Mouse (Mus musculus): ENCODE measurements at regions not wholly inside any gene's neighbourhood (a gene's known extent, or its start where the extent isn't known, plus 50 kb on each side); places are given as distances from the start of the nearest gene placed in this dataset.
A peak's percentile ranks its signal among the peaks of the same experiment; 100 is the strongest.

DNA sequence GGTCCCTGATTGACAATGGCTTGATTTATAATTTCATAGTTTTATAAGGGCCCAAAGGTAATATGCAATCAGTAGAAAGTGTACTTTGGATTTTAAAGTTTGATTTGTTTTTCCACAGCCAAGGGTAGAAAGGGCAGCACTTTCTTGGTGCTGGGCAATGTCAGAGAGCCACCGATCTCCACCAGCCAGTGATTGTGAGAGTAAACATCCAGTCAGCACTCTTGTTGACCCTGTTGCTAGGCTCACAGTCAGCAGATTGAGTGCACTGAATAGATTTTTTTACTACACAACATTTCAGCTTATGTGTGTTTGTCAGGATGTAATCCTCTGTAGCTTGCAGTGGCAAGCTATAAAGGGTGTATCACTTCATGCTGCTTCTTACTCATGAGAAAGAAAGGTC, 176.3 kb downstream of the Ptger3 start:
- Histone ChIP-seq H3K9me3 (ENCODE audit: control insufficient read depth) (no peaks in the 10 kb centered on the region), H3K4me1 (replicated peaks; ENCODE audit: control insufficient read depth, insufficient read depth, low read length) (no peaks in the 10 kb centered on the region), H3K27me3 (replicated peaks; ENCODE audit: control insufficient read depth, insufficient read depth, low read length) (no peaks in the 10 kb centered on the region), H3K36me3 (ENCODE audit: control insufficient read depth, insufficient read depth) (no peaks in the 10 kb centered on the region), H3K4me2 (replicated peaks; ENCODE audit: low read depth) (no peak overlapping the region), H3K4me3 (ENCODE audit: low read depth, low read length) (no peak overlapping the region), H3K27ac (ENCODE audit: low read depth, low read length) (no peak overlapping the region), H3K9ac (ENCODE audit: low read depth, low read length) (no peak overlapping the region)
- WGBS: 26% methylated on average over 1 of the region's 1 CpGs
- ATAC-seq: peak; percentile 43; the same call in 1 of the 2 replicates
- TF ChIP-seq CTCF (IDR thresholded peaks at IDR 0.05; ENCODE audit: low read depth): no peak

DNA sequence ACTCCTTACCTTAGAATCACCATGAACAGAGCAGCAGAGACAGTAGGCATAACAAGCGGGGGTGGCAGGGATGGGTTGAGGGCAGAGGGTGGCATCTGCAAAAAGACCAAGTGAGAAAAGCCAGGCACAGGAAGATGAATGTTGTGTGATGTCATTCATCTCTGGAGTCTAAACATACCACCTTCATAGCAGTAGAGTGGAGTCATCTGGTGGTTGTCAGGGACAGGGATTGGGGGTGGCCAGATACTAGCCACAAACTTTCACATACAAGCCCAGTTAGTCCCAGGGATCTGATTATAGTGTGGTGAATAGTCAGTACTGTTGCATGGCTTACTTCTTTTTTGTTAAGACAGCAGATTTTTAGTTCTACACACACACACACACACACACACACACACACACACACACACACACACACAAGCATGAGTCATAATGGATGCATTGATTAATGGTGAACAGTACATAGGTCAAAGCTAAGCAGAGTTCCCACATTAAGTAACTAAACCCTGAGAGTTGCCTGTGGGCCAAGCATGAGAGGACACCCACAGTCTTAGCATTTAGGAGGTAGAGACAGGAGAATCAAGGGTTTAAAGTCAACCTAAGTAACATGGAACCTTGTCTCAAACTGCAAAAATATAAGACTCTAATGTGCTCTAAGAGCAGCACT, 173.1 kb downstream of the Ptger3 start:
- 56% methylated on average over 1 of the region's 1 CpGs for WGBS
- peak; percentile 49; the same call in 1 of the 2 replicates for ATAC-seq
- Histone ChIP-seq H3K9ac (ENCODE audit: low read depth, low read length) (no peak overlapping the region), H3K27me3 (replicated peaks; ENCODE audit: control insufficient read depth, insufficient read depth, low read length) (no peaks in the 10 kb centered on the region), H3K4me1 (replicated peaks; ENCODE audit: control insufficient read depth, insufficient read depth, low read length) (no peaks in the 10 kb centered on the region), H3K4me3 (ENCODE audit: low read depth, low read length) (no peak overlapping the region), H3K9me3 (ENCODE audit: control insufficient read depth) (no peaks in the 10 kb centered on the region), H3K36me3 (ENCODE audit: control insufficient read depth, insufficient read depth) (no peaks in the 10 kb centered on the region), H3K4me2 (replicated peaks; ENCODE audit: low read depth) (no peak overlapping the region), H3K27ac (ENCODE audit: low read depth, low read length) (no peak overlapping the region)
- TF ChIP-seq CTCF (IDR thresholded peaks at IDR 0.05; ENCODE audit: low read depth): no peak

DNA sequence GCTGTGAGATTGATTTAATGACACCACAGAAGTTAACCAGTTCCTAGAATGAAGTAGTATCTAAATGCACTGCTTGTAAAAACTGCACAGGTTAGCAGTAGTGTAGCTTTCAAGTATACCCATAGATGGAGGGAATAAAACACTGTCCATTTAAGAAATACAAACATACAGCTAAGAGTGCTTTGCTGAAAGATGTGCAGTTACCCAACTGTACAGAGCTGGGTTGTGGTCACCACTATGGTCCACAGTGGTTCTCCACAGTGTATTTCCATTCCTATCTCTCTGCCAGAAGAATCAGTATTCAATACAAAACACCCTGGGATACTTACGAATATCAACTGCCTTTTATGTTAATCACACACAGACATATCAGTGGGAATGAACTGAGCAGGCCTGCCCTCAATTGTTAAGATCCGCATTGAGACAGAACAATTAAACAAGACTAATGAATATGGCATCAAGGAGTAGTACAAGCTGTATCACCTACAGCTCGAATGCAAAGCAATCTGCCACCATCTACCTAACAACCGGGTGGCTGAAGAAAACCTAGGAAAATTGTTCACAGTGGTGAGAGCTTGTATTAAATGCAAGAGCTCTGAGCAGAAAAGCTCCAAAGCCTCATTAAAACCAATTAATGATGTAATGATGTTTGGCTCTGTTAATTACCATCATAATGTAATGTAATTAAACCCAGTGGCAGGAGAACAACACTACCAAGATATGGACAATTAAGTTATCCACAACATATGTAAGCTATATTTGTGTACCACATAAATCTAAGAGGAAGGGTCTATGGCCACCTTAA, 165.6 kb downstream of the Ptger3 start:
- H3K9ac ChIP-seq (ENCODE audit: low read depth, low read length): no peak overlapping the region
- no peak for ATAC-seq
- no peaks in the 10 kb centered on the region for H3K9me3 ChIP-seq (ENCODE audit: control insufficient read depth)
- H3K4me2 ChIP-seq (replicated peaks; ENCODE audit: low read depth): no peak overlapping the region
- no peak for TF ChIP-seq CTCF (IDR thresholded peaks at IDR 0.05; ENCODE audit: low read depth)
- 72% methylated on average over 4 of the region's 4 CpGs for WGBS
- no peaks in the 10 kb centered on the region for H3K27me3 ChIP-seq (replicated peaks; ENCODE audit: control insufficient read depth, insufficient read depth, low read length)
- H3K4me3 ChIP-seq (ENCODE audit: low read depth, low read length): no peak overlapping the region
- no peaks in the 10 kb centered on the region for H3K36me3 ChIP-seq (ENCODE audit: control insufficient read depth, insufficient read depth)
- no peak overlapping the region for H3K27ac ChIP-seq (ENCODE audit: low read depth, low read length)
- H3K4me1 ChIP-seq (replicated peaks; ENCODE audit: control insufficient read depth, insufficient read depth, low read length): no peaks in the 10 kb centered on the region

DNA sequence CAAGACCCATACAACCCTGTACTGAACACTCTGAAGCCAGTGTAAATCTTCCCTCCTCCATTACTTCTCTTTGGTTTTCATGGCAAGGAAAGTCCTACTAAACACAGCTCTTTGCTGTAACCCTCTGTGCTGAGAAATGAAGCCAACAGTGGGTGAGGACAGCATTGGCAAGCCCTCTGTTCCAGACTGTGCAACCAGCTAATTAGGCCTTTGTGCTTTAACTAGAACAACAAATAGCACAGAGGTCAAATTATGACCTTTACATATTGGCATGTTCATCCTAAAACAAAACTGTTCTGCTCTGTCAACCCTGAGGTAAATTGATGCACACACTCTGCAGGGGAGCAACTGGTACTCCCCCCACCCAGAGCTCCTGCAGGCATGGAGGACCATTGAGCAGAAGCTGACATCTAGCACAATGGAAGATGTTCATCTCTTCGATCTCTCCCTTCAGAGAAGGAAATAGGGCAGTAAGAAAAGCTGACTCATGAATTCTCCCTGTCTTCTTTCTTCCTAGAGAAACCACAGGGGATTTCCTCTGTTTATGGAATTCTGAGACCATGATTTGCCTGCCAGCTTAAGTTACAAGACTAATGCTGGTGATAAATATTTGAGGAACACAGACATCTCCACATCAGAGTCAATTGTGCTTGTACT, 163.1 kb downstream of the Ptger3 start:
- WGBS: 70% methylated on average over 1 of the region's 1 CpGs
- Histone ChIP-seq H3K4me2 (replicated peaks; ENCODE audit: low read depth) (no peak overlapping the region), H3K9ac (ENCODE audit: low read depth, low read length) (no peak overlapping the region), H3K4me3 (ENCODE audit: low read depth, low read length) (no peak overlapping the region), H3K9me3 (ENCODE audit: control insufficient read depth) (no peaks in the 10 kb centered on the region), H3K27ac (ENCODE audit: low read depth, low read length) (no peak overlapping the region), H3K27me3 (replicated peaks; ENCODE audit: control insufficient read depth, insufficient read depth, low read length) (no peaks in the 10 kb centered on the region), H3K36me3 (ENCODE audit: control insufficient read depth, insufficient read depth) (no peaks in the 10 kb centered on the region), H3K4me1 (replicated peaks; ENCODE audit: control insufficient read depth, insufficient read depth, low read length) (no peaks in the 10 kb centered on the region)
- no peak for TF ChIP-seq CTCF (IDR thresholded peaks at IDR 0.05; ENCODE audit: low read depth)
- ATAC-seq: no peak

DNA sequence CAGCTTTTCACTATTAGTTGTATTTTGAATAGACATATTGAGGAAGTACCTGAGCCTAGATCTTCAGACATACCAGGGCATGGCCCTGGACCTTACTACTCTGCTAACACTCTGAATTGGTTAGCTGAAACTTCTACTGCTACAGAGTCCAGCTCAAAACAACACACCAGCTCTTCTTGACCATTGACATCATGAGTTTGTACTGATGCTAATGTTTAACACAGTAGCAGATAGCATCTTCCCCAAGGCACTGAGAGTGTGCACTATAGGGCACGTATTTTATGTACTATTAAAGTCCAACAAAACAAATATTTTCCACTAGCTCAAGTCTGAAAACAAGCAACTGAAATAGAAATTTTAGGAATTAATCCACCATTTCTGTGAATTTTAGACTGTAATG, 157.8 kb downstream of the Ptger3 start:
- Histone ChIP-seq H3K4me1 (replicated peaks; ENCODE audit: control insufficient read depth, insufficient read depth, low read length) (no peaks in the 10 kb centered on the region), H3K9ac (ENCODE audit: low read depth, low read length) (no peak overlapping the region), H3K4me3 (ENCODE audit: low read depth, low read length) (no peak overlapping the region), H3K9me3 (ENCODE audit: control insufficient read depth) (no peaks in the 10 kb centered on the region), H3K4me2 (replicated peaks; ENCODE audit: low read depth) (no peak overlapping the region), H3K27ac (ENCODE audit: low read depth, low read length) (no peak overlapping the region), H3K27me3 (replicated peaks; ENCODE audit: control insufficient read depth, insufficient read depth, low read length) (no peaks in the 10 kb centered on the region), H3K36me3 (ENCODE audit: control insufficient read depth, insufficient read depth) (no peaks in the 10 kb centered on the region)
- TF ChIP-seq CTCF (IDR thresholded peaks at IDR 0.05; ENCODE audit: low read depth): no peak
- ATAC-seq: no peak
- WGBS: 40% methylated on average over 1 of the region's 1 CpGs

DNA sequence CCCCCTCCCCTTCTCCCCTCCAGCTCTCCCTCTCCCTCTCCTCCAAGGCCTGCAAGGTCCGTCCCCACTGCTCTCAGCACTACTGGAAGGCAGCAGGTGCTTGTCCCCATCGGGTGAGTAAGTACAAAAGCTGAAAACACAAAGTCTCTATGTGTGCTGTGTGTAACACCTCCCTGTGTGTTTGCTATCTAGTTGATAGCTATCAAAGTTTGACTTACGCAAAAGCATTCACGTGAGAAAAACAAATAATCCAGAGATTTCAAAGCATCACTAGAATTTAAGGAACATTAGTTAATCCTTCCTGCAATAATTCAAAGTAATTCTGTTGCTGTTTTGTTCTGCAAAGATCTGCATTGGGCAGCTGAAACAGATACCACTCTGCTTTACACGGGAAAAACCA, 156.5 kb downstream of the Ptger3 start:
- H3K27me3 ChIP-seq (replicated peaks; ENCODE audit: control insufficient read depth, insufficient read depth, low read length): no peaks in the 10 kb centered on the region
- H3K9ac ChIP-seq (ENCODE audit: low read depth, low read length): no peak overlapping the region
- no peaks in the 10 kb centered on the region for H3K9me3 ChIP-seq (ENCODE audit: control insufficient read depth)
- no peak overlapping the region for H3K4me3 ChIP-seq (ENCODE audit: low read depth, low read length)
- ATAC-seq: no peak
- no peak for TF ChIP-seq CTCF (IDR thresholded peaks at IDR 0.05; ENCODE audit: low read depth)
- 45% methylated on average over 5 of the region's 5 CpGs for WGBS
- no peak overlapping the region for H3K4me2 ChIP-seq (replicated peaks; ENCODE audit: low read depth)
- no peaks in the 10 kb centered on the region for H3K36me3 ChIP-seq (ENCODE audit: control insufficient read depth, insufficient read depth)
- H3K27ac ChIP-seq (ENCODE audit: low read depth, low read length): no peak overlapping the region
- H3K4me1 ChIP-seq (replicated peaks; ENCODE audit: control insufficient read depth, insufficient read depth, low read length): no peaks in the 10 kb centered on the region
